Mouse (Mus musculus) adrenal gland, adult 18-20 months (tissue): Measurements from ENCODE around the gene Itgb8. TPM values are rescaled to one million over a fixed set of nuclear protein-coding genes. Genes with fewer than 3 reads are reported as not detected.

Experiments
- DNase-seq, 2 experiments: peaks; one replicate each; pipeline ENCODE4 v3.0.0; 2021 to 2022; ENCODE audit warnings: low spot score in 2 of 2
- long read RNA-seq, 2 experiments: library from polyadenylated mRNA; stranded (forward); transcript quantifications; one replicate each; pipeline ENCODE4 v2.0.0; 2021
- total RNA-seq, 2 experiments: library from RNA; stranded (reverse); gene quantifications; 1 replicate in 1 of 2; 2 replicates in 1 of 2; pipeline ENCODE4 v1.2.3; 2021

Itgb8 gene
- 1 to 10 TPM; 2.5 to 3.3 TPM for total RNA-seq
- long read RNA-seq, experiment 1, result 0 reads
- long read RNA-seq, experiment 2, partial matches to known transcripts, result 0 of 1 reads
- long read RNA-seq, experiment 2, other reads (novel, unspliced or antisense), result 1 of 1 reads

GRCm38 (mm10) chr12:119238696-119239415, at the start of gene Itgb8:
Gene Itgb8 (minus strand): TSS chr12:119238802.
- peak; percentile 63 to 65 for DNase-seq

- DNase-seq, result no peak
Observed at GRCm38 (mm10) chr12:119276282-119276681, 37.7 kb upstream of the Itgb8 start.

GRCm38 (mm10) chr12:119273605-119274004, 35.0 kb upstream of the Itgb8 start:
- no peak for DNase-seq

- no peak for DNase-seq
Observed at GRCm38 (mm10) chr12:119271964-119272363, 33.4 kb upstream of the Itgb8 start.

GRCm38 (mm10) chr12:119270036-119270435, 31.4 kb upstream of the Itgb8 start:
- DNase-seq, result no peak

- no peak for DNase-seq
Observed at GRCm38 (mm10) chr12:119268723-119269122, 30.1 kb upstream of the Itgb8 start.

GRCm38 (mm10) chr12:119264506-119264905, 25.9 kb upstream of the Itgb8 start:
- no peak for DNase-seq

GRCm38 (mm10) chr12:119248581-119248980, 10.0 kb upstream of the Itgb8 start:
- no peak for DNase-seq

GRCm38 (mm10) chr12:119241071-119241470, 2.5 kb upstream of the Itgb8 start:
- DNase-seq, result no peak

GRCm38 (mm10) chr12:119237921-119238695, 494 bp downstream of the Itgb8 start:
- peak; percentile 34 to 43 for DNase-seq

GRCm38 (mm10) chr12:119237241-119237920, 1.2 kb downstream of the Itgb8 start:
- no peak for DNase-seq

GRCm38 (mm10) chr12:119231831-119232230, 6.8 kb downstream of the Itgb8 start:
- no peak for DNase-seq

- DNase-seq, result peak in 1 of 2 experiments; percentile 28
Observed at GRCm38 (mm10) chr12:119230444-119230843, 8.2 kb downstream of the Itgb8 start.

- no peak for DNase-seq
Observed at GRCm38 (mm10) chr12:119229601-119230000, 9.0 kb downstream of the Itgb8 start.

- no peak for DNase-seq
Observed at GRCm38 (mm10) chr12:119227898-119228297, 10.7 kb downstream of the Itgb8 start.

GRCm38 (mm10) chr12:119224699-119225098, 13.9 kb downstream of the Itgb8 start:
- DNase-seq, result no peak

- DNase-seq, result no peak
Observed at GRCm38 (mm10) chr12:119219409-119219808, 19.2 kb downstream of the Itgb8 start.

- no peak for DNase-seq
Observed at GRCm38 (mm10) chr12:119217700-119218265, 20.8 kb downstream of the Itgb8 start.

- no peak for DNase-seq
Observed at GRCm38 (mm10) chr12:119215225-119215624, 23.4 kb downstream of the Itgb8 start.

GRCm38 (mm10) chr12:119211533-119211932, 27.1 kb downstream of the Itgb8 start:
- no peak for DNase-seq

- no peak for DNase-seq
Observed at GRCm38 (mm10) chr12:119210590-119210989, 28.0 kb downstream of the Itgb8 start.
